Mouse (Mus musculus): Measurements from ENCODE around the gene Dusp10. TPM values are rescaled to one million over a fixed set of nuclear protein-coding genes. Genes with fewer than 3 reads are reported as not detected.
A peak's percentile ranks its signal among the peaks of the same experiment; 100 is the strongest.

The Dusp10 gene
- polyA plus RNA-seq, 1 experiment = 7.0 TPM

DNA sequence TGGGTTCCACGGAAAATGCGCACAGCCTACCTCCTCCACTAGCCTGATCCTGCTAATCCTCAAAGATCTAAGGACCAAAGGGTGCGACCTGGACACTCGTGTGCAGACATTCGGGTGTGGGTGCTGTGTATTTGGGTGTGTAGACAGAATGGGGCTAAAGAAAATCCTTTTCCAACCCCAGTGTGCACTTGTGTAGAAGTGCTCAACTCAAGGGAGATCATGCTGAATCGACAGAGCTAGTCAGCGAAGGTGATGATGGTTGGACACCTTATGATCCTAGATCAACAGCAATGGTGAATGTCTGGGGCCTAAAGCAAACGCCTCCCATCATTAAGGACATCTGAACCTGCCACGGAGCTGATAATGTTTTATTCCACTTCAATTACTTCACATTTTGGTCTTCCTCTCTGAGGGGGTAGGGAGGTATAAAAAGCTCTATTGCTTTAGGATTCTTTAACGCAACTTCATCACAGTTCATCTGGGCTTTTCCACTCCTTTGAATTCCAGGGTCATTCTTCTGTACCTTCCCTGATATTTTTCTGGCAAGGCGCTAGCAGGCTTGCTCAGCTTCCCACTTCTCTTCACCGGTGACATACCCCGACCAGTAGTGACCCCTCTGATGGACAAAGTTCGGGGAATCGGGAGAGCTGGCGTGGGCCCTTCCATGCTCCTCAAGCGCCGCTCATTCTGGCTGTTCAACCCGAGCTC is 19.7 kb downstream of the Dusp10 start:
- TF ChIP-seq POLR2A (IDR thresholded peaks at IDR 0.05; ENCODE audit: borderline replicate concordance, extremely low read depth, insufficient read depth, insufficient read length, poor library complexity, severe bottlenecking) = no peak
- no peak for TF ChIP-seq CTCF (IDR thresholded peaks at IDR 0.05; ENCODE audit: borderline replicate concordance, extremely low read depth, insufficient read depth, insufficient read length)
- DNase-seq (ENCODE audit: low read depth) = peak; percentile 20

DNA sequence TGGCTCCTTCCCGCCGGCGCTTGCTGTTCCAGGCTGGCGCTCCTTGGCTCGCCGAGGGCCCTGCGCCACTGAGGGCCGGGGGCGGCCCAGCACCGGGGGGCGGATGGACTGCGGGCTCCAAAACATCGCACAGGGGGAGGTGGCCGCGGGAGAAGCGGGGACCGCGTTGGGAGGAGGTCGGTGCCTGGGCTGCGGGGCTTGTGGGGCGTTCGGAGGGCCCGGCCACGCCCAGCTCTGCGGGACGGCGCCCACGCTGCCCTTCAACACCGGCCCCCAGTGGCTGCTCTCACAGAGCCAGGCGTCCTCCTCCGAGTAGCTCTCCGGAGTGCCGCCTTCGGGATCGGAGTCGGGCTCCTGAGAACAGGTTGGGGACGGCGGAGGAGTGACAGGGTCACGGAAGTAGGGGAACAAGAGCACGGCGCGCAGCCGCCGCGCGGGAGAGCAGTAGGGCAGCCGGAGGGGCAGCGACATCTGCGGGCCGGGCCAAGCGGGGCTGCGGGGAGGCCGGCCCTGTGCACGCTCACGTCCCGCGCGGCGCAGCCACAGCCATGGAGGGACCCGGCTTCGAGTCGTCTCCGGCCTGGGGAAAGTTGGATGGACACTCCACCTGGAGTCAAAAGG is 20.4 kb downstream of the Dusp10 start:
- no peak for DNase-seq (ENCODE audit: low read depth)

DNA sequence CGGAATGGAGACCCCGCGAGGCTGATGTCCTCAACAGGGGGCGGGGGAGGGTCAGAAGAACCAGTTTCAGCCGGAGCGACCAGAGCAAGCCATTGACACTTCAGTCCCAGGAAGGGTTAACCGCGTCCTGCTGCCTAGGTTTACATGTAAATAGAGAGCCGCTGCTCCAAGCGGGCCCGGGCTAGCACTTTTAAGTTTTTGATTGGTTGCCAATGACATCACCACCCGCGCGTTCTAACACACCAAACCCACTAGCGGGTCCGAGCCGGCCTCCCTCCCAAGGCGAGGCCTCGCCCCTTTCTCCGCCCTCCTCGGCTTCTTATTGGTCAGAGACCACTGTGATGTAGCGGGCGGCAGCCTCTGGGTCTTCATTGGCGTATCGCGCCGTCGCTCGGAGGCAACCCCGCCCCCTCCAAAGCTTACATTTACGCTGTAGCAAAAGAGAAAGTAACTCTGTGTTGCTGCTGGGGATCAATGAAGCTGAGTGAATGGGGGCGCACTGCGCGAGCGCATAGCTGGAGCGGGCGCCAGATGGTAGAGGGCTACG is 21.0 kb downstream of the Dusp10 start, which contains the start of gene 1700056E22Rik:
Gene 1700056E22Rik (minus strand): TSS at position 291 of the 547 bp plus-strand sequence.
- peak; percentile 100 for DNase-seq (ENCODE audit: low read depth)
- TF ChIP-seq CTCF (IDR thresholded peaks at IDR 0.05; ENCODE audit: borderline replicate concordance, extremely low read depth, insufficient read depth, insufficient read length) (no peak), POLR2A (IDR thresholded peaks at IDR 0.05; ENCODE audit: borderline replicate concordance, extremely low read depth, insufficient read depth, insufficient read length, poor library complexity, severe bottlenecking) (peak; percentile 42; the same call in 1 of the 2 replicates)

More for the DNA sequence above, 20.4 kb downstream of the Dusp10 start:
- TF ChIP-seq CTCF (IDR thresholded peaks at IDR 0.05; ENCODE audit: borderline replicate concordance, extremely low read depth, insufficient read depth, insufficient read length) (no peak), POLR2A (IDR thresholded peaks at IDR 0.05; ENCODE audit: borderline replicate concordance, extremely low read depth, insufficient read depth, insufficient read length, poor library complexity, severe bottlenecking) (no peak)

DNA sequence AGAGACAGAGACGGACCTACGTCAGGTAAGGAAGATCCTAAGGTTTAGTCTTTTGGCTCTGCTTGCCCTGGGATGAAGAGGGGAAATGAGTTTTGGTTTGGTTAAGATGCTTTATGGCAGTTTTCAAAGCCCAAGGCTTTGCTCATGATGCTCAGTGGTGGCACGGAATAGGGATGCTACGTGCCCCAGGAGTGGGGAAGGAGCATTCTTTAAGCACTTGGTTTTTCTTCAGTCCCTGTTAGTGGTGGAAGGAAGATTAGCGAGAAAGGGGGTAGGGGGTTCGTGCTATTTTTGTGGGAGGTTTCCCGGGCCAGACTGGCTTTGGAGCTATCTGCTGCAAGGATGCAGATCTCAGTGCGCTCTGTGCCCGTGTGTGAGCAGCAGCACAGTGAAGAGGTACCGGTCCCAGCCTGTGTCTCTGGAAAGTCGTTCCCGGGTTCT is 21.7 kb downstream of the Dusp10 start:
- TF ChIP-seq POLR2A (IDR thresholded peaks at IDR 0.05; ENCODE audit: borderline replicate concordance, extremely low read depth, insufficient read depth, insufficient read length, poor library complexity, severe bottlenecking) = peak; percentile 24; the same call in 1 of the 2 replicates
- TF ChIP-seq CTCF (IDR thresholded peaks at IDR 0.05; ENCODE audit: borderline replicate concordance, extremely low read depth, insufficient read depth, insufficient read length) = no peak
- peak; percentile 75 for DNase-seq (ENCODE audit: low read depth)

DNA sequence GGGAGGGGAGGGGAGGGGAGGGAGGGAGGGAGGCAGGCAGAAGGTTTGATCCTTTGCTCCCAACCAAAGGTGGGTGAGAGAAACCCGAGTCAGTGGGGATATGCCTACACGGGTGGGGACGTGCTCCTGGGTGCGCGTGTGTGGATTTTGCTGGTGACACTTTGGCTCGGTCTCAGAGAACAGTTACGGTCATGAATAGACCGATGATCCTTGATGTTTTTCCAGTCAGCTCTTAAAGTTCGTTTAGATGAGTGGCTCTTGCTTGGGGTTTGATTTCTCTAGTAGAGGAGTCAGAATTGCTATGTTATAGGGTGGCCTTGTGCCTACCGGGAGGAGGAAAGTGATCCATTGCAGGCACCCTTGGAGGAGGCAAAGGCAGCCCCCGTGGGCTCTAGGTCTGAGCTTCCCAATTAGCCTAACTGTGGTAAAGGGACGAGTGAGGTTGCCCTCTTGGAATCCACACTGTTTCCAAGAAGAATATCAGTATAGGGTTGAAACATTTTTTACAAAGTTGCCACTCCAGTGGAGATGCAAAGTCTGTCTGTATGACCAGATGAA is 22.3 kb downstream of the Dusp10 start:
- DNase-seq (ENCODE audit: low read depth) = peak; percentile 30
- TF ChIP-seq POLR2A (IDR thresholded peaks at IDR 0.05; ENCODE audit: borderline replicate concordance, extremely low read depth, insufficient read depth, insufficient read length, poor library complexity, severe bottlenecking) = no peak
- TF ChIP-seq CTCF (IDR thresholded peaks at IDR 0.05; ENCODE audit: borderline replicate concordance, extremely low read depth, insufficient read depth, insufficient read length) = no peak

DNA sequence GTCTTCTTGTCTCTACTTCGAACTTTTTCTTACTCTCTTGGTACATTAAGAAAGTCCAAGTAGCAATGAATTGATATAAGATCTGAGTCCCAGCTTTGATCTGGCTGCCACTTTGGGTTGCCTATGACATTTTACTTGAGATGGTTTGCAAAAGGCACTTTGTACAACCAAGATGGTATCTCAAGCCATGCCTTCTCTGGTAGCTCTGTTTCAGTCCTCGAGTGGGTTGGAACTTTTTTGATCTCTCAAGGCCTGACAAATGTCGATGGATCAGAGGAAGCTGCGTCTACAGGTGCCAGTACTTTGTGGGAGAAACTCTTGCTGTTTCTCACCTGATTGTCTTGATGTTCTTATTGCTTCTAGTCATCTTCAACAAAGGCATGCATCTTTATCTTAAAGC is 24.7 kb downstream of the Dusp10 start:
- DNase-seq (ENCODE audit: low read depth) = no peak
- TF ChIP-seq POLR2A (IDR thresholded peaks at IDR 0.05; ENCODE audit: borderline replicate concordance, extremely low read depth, insufficient read depth, insufficient read length, poor library complexity, severe bottlenecking) (no peak), CTCF (IDR thresholded peaks at IDR 0.05; ENCODE audit: borderline replicate concordance, extremely low read depth, insufficient read depth, insufficient read length) (no peak)

DNA sequence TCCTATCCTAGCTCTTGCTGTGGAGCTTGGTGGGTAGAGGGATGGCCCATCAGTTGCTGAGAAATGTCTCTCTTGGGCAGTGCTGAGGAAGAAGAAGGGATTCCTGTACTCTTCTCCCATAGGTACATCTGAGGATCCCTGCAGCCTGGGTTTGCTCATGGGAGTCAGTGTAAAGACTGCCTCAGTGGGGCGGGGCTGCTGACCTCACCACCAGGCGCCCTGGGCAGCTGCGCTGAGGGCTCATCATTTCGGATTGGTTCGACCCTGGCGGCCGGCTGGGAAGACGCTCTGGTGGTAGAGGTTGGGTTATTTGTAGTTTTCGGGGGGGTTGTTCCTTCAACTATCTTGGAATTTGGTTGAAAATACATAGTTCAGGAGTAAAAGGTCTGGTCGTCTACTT is 26.2 kb downstream of the Dusp10 start:
- TF ChIP-seq CTCF (IDR thresholded peaks at IDR 0.05; ENCODE audit: borderline replicate concordance, extremely low read depth, insufficient read depth, insufficient read length) (no peak), POLR2A (IDR thresholded peaks at IDR 0.05; ENCODE audit: borderline replicate concordance, extremely low read depth, insufficient read depth, insufficient read length, poor library complexity, severe bottlenecking) (no peak)
- DNase-seq (ENCODE audit: low read depth) = no peak

DNA sequence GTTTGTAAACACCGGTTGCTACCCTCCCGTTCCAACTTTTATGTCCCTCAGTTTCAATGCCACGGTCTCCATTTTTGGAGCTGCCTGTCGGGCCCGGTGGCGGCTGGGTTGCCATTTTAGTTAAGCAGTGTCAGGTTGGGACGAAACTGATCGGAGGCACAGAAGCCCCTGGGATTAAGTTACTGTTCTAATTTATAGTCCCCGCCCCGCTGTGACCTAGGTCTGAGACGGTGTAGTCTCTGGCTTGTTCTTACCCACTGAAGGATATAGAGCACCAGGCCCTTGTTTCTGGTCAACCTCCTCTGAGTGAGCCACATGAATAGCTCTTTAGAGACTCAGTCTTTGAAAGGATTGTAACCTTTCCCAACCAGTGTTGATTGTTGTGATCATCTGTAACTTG is 27.1 kb downstream of the Dusp10 start:
- no peak for DNase-seq (ENCODE audit: low read depth)
- TF ChIP-seq CTCF (IDR thresholded peaks at IDR 0.05; ENCODE audit: borderline replicate concordance, extremely low read depth, insufficient read depth, insufficient read length) = no peak
- no peak for TF ChIP-seq POLR2A (IDR thresholded peaks at IDR 0.05; ENCODE audit: borderline replicate concordance, extremely low read depth, insufficient read depth, insufficient read length, poor library complexity, severe bottlenecking)

DNA sequence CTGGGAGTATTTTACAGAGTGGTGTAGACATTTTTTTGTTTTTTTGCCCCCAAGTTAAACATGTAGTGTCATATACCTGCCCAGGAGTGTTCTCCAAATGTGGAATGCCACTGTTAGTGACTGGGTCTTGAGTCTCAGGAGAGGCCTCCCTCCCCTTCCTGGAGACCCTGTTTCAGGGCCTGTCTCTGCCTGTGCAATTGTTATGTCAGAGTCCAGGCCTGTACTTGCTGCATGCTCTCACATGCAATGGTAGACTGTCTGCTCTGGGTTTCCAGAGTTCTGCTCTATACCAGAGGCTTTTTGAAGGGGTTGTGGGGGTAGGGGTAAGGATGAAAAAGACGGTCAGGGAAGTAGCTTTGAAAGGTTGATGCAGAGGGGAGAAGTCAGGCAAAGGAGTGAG is 27.8 kb downstream of the Dusp10 start:
- TF ChIP-seq CTCF (IDR thresholded peaks at IDR 0.05; ENCODE audit: borderline replicate concordance, extremely low read depth, insufficient read depth, insufficient read length) (no peak), POLR2A (IDR thresholded peaks at IDR 0.05; ENCODE audit: borderline replicate concordance, extremely low read depth, insufficient read depth, insufficient read length, poor library complexity, severe bottlenecking) (no peak)
- DNase-seq (ENCODE audit: low read depth) = no peak

DNA sequence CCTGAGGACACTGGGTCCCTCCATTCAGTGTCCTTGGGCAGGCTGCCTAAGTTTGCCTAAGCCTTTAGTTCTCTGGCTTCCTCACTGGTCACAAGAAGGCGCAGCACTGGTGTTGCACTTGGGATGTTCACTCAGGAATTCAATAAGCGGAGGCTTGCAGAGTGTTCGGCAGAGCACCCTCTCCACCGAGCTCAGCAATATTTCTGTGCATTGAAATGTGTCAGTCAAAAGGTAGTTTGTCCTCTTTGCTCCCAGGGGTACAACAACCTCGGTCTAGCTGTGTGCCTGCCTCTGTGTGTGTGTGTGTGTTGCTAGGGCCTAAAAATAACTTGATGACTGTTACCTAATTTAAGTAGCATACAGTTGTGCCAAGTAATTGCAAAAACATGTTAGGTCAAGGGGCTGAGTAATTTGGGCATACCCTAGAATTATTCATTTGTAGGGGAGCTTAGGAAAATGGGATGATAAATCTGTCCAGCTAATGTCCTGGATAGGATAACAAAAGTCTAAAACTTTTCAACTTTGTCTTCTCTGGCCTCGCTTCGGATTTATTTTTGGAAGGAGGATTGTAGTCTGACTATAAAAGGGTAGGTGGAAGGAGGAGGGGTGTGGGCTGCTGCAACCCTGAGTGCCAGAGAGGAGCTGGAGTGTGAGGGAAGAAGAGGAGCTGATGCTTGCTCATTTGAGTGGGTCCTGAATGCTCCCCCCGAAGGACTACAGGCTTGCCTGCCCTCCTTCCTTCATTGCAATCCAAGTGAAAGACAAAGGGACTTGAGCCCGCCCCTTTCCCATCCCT is 28.9 kb downstream of the Dusp10 start:
- TF ChIP-seq CTCF (IDR thresholded peaks at IDR 0.05; ENCODE audit: borderline replicate concordance, extremely low read depth, insufficient read depth, insufficient read length) (no peak), POLR2A (IDR thresholded peaks at IDR 0.05; ENCODE audit: borderline replicate concordance, extremely low read depth, insufficient read depth, insufficient read length, poor library complexity, severe bottlenecking) (no peak)
- peak; percentile 43 for DNase-seq (ENCODE audit: low read depth)

Measured in brain, embryonic 14.5 days (tissue).